Mouse (Mus musculus): ENCODE data around the gene Ifna2.

The Ifna2 gene

GRCm38 (mm10) chr4:88683812-88684211 lies at the start of gene Ifna2:
Gene Ifna2, minus strand, starts transcription at chr4:88683912.
- in situ Hi-C loops (cut with MboI; ENCODE audit: unreplicated experiment in 2 of 2), result loop anchor here (25.0 kb wide), 1 partner anchor 128 kb away; the partner anchor contains the start of genes Gm13287 (in 2 of the 2), Gm13288 (in 2 of the 2), Ifna11 (in 2 of the 2) and Ifna7 (in 2 of the 2)

DNA sequence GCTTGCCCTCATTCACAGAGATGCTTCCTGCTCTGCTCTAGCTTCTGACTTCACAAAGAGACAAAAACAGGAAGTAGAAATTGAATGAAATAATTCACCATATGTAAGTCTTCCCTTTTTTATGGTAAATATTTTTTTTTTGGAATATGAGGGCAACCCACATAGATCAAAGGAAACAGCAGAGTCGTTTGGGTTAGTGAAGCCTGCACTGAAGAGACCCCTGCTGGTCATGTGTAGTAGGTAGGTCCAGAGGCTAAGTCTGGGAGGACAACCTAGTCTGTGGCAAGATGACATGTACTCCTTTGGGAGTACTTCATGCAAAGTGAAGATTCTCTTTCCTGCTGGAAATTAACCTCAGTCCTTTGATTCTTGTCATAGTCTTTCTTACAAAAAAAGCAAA lies 43.6 kb upstream of the Ifna2 start:
- in situ Hi-C loops (cut with MboI; ENCODE audit: unreplicated experiment in 2 of 2), result loop anchor here (5.0 kb wide), 2 partner anchors 35 to 40 kb away; partner anchors contain the start of gene Ifnab (in 1 of the 2)

GRCm38 (mm10) chr4:88726727-88727126 lies 43.0 kb upstream of the Ifna2 start:
- in situ Hi-C loops (cut with MboI; ENCODE audit: unreplicated experiment in 2 of 2), result loop anchor here (5.0 kb wide), 2 partner anchors 34 to 39 kb away; partner anchors contain the start of gene Ifnab (in 1 of the 2)

DNA sequence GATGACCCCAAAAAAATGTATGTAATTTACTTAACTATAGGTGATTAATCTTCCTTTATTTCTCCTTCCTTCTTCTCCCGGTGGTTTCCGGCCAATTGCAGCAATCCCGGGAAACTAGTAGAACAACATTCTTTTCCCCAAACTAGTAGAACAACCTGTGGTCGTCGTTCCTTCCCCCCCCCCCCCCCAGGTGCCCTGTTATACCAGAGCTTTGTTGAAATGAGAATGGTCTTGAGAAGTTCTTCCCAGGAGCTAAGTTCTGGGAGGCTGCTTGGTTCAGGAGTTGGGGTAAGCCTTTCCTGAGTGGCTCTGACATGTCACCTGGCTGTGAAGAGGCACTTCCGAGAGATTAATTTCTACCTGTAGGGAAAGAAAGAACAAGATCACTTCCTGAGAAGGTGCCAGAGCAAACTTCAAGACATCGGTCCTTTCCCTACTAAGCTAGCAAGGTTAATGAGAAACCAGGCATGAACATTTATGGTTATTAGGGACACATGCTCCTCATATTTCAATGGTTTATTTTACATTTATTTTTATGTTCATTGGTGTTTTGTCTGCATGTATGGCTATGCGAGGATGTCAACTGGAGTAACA lies 39.9 kb upstream of the Ifna2 start:
- in situ Hi-C loops (cut with MboI; ENCODE audit: unreplicated experiment in 2 of 2), result loop anchor here in 1 of 2 experiments (25.0 kb wide), 3 partner anchors 414 to 789 kb away; partner anchors contain the start of genes Cdkn2a and Mtap

DNA sequence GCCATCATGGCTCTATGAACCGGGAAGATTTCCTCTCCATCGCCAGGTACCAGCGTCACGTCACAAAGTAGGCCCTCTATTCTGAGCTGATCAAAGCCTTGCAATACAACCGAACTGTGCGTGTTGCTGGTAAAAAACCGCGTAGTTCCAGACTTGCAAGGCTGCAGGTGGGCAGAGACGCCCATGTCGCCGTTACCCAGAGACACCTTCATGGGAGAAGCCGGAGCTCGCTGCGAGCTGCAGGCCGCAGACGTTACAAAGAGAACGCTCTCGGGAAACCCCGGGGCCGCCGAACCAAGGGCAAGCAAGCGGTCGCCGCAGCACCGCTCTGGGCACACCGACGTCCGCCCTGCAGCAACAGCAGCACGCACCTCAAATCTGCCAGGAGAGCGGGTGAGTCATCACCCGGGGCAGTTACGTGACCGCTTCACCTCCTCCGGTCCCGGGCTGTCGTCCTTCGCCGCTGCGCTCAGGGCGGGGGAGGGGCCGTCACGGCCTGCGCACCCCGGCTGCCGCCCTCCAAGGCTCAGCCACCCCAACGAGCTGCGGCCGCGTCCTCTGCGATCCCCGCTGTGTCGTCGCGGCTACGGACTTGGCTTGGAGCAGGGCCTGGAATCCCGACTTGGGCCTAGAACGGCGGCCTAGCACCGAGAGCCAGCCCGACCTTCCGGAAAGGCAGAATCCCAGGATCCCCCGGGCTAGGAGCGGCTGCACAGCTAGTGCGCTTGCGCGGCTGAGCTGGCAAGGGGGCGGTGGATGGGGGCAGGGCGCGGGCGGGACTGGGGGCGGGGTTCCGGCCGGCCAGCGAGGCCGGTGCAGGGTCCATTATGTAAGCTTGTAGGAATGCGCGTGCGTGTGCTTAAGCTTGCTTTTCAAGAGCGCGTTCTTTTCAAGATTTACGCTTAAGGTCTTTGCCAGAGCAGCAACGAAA lies 38.3 kb upstream of the Ifna2 start, which contains the start of the genes Gm26566 and Klhl9:
Gene Gm26566, plus strand, starts transcription at position 15 of the 931 bp plus-strand sequence.
Gene Klhl9, minus strand, starts transcription at position 675 of the 931 bp plus-strand sequence.
- in situ Hi-C loops (cut with MboI; ENCODE audit: unreplicated experiment in 2 of 2), result loop anchor here in 1 of 2 experiments (25.0 kb wide), 3 partner anchors 415 to 790 kb away; partner anchors contain the start of genes Cdkn2a and Mtap

GRCm38 (mm10) chr4:88718715-88719114 lies 35.0 kb upstream of the Ifna2 start:
- in situ Hi-C loops (cut with MboI; ENCODE audit: unreplicated experiment in 2 of 2), result loop anchor here in 1 of 2 experiments (25.0 kb wide), 3 partner anchors 419 to 794 kb away; partner anchors contain the start of genes Cdkn2a and Mtap

DNA sequence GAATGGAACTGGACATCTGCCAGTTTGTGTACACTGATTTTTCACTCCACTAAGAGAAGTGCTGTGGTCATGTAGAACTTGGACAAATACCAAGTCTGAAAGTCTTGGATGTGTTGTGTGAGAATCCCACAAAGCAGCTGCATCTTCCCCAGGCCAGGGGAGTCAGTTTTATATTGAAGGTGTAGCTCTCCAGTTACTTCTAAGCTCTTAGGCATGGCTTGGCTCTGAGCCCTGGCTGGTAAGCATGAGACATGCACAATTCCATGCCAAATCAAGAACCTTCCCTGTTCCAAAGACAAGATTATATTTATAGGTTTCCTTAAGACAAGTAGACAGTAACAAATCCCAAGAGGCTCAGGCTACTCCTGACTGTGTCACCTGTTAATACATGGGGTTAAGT lies 31.3 kb upstream of the Ifna2 start:
- in situ Hi-C loops (cut with MboI; ENCODE audit: unreplicated experiment in 2 of 2), result loop anchor here in 1 of 2 experiments (25.0 kb wide), 3 partner anchors 422 to 797 kb away; partner anchors contain the start of genes Cdkn2a and Mtap

- in situ Hi-C loops (cut with MboI; ENCODE audit: unreplicated experiment in 2 of 2), result loop anchor here in 1 of 2 experiments (25.0 kb wide), 3 partner anchors 423 to 798 kb away; partner anchors contain the start of genes Cdkn2a and Mtap
Measured at GRCm38 (mm10) chr4:88714281-88714680, 30.6 kb upstream of the Ifna2 start.

DNA sequence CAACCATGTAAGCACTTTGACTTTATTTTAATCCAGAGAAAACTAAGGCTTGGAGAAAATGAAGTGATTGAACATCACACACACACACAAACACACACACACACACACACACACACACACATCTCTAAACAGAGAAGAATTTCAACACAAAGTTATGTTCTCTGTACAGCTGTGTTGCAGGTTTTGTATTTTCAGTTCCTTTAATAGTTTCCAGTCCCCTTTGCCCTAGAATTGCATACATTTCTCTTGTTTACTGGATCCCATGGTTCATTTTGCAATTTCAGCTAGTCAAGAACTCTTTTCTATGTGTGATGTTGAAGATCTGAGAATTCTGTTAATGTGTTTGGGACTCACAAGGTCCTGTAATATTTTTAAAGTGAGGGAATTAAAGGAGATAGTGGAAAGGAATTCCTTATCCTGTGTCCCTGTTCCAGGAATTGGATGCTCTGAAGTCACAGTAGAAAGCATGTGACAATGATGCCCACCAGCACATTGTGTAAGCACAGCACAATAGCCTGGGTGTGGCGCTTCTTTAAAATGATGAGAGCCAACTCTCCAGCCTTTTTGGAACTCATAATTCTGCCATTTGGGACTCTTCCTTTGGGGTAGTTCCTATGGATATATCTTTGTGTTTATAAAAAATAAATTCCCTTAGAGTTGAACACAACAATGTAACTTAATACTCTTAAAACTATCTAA lies 23.6 kb upstream of the Ifna2 start:
- in situ Hi-C loops (cut with MboI; ENCODE audit: unreplicated experiment in 2 of 2), result loop anchor here (10.0 to 25.0 kb wide), 4 partner anchors 158 to 805 kb away; partner anchors contain the start of genes Cdkn2a (in 1 of the 2) and Mtap (in 1 of the 2)

DNA sequence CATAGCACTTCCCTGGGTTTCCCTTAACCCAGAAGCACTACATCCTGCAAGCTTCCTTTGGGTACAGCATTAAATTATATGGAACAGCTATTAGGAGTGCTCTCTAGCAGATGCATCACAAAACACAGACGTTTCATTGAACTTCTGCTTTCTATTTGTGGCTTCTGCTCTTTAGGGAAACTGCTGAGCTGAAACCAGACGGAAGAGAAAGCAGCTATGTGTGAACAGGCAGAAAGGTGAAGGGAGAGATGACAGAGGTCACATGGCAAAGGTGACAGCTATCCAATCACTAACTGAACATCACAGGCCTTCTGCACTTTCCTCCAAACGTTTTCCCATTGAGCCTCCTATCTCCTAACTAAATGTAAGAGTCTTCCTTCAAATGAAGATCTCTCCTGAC lies 22.2 kb upstream of the Ifna2 start:
- in situ Hi-C loops (cut with MboI; ENCODE audit: unreplicated experiment in 2 of 2), result loop anchor here (10.0 to 25.0 kb wide), 4 partner anchors 159 to 806 kb away; partner anchors contain the start of genes Cdkn2a (in 1 of the 2) and Mtap (in 1 of the 2)

GRCm38 (mm10) chr4:88699301-88699700 lies 15.6 kb upstream of the Ifna2 start:
- in situ Hi-C loops (cut with MboI; ENCODE audit: unreplicated experiment in 2 of 2), result loop anchor here (25.0 kb wide), 1 partner anchor 113 kb away; the partner anchor contains the start of genes Gm13287 (in 2 of the 2), Gm13288 (in 2 of the 2), Ifna11 (in 2 of the 2) and Ifna7 (in 2 of the 2)

DNA sequence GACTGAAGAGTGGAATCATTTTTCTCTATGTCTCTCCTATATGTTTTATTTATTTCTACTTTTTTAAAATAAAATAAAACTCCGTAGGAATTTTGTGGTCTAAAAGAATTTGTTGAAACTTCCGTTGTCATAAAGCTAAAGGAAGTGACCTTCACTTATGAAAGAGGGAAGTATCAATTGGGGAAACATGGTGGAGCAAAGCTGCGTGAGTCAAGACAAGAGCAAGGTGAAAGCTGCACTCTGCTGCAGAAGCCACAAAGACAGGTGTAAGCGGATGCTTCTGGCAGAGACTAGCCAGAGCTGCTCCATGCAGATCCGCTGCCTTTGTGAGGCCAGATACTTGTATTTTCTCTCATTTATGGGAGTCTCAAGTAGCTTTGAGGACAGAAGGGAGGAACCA lies 15.1 kb upstream of the Ifna2 start:
- in situ Hi-C loops (cut with MboI; ENCODE audit: unreplicated experiment in 2 of 2), result loop anchor here (25.0 kb wide), 1 partner anchor 114 kb away; the partner anchor contains the start of genes Gm13287 (in 2 of the 2), Gm13288 (in 2 of the 2), Ifna11 (in 2 of the 2) and Ifna7 (in 2 of the 2)

DNA sequence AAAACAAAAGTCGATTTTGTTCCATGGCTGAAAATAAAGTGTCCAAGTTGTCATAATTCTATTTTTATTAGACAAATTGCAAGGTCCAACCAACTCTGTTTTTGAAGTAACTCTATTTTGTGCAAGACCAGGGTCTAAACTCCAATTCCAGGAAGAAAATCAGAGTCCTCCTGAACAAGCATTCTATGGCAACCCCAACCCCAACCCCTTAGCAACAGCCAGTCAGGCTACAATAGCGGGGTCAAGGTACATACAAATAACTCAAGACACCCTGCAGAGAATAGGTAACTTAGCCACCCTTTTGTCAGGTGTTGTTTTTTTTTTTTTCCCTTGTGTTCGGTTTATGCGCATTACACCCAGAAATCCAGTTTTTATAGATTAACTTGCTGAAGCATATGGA lies 14.0 kb upstream of the Ifna2 start:
- in situ Hi-C loops (cut with MboI; ENCODE audit: unreplicated experiment in 2 of 2), result loop anchor here (25.0 kb wide), 1 partner anchor 115 kb away; the partner anchor contains the start of genes Gm13287 (in 2 of the 2), Gm13288 (in 2 of the 2), Ifna11 (in 2 of the 2) and Ifna7 (in 2 of the 2)

- in situ Hi-C loops (cut with MboI; ENCODE audit: unreplicated experiment in 2 of 2), result loop anchor here (25.0 kb wide), 1 partner anchor 115 kb away; the partner anchor contains the start of genes Gm13287 (in 2 of the 2), Gm13288 (in 2 of the 2), Ifna11 (in 2 of the 2) and Ifna7 (in 2 of the 2)
Measured at GRCm38 (mm10) chr4:88697108-88697507, 13.4 kb upstream of the Ifna2 start.

DNA sequence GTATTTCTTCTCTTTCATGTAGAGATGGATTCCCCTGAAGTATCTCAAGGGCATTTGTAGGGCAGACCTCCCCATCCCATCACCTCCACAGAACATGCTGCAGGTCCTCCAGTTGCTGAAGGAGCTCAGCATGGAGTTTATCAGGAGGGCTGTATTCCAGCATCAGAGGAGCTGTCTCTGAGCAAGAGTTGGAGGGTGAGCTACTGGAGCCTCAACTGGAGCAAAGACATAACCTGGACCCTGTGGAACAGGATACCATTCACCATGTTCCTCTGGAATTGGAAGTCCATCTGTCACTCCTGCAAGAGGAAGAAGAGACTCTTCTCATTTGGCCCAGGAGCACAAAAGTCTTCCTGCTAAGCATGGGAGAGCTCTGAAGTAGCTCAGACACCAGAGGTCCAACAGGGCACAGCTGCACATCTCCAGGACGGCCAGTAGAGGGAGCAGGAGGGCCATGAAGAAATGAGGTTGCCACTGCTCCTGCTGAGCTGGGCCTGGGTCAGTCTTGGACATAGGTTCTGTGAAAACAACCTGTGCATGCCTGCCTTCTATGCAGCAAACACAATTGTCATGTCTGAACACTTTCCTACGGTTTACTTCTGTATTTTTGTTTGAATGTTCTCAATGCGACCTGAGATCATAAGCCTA lies 12.6 kb upstream of the Ifna2 start:
- in situ Hi-C loops (cut with MboI; ENCODE audit: unreplicated experiment in 2 of 2), result loop anchor here (25.0 kb wide), 1 partner anchor 116 kb away; the partner anchor contains the start of genes Gm13287 (in 2 of the 2), Gm13288 (in 2 of the 2), Ifna11 (in 2 of the 2) and Ifna7 (in 2 of the 2)

DNA sequence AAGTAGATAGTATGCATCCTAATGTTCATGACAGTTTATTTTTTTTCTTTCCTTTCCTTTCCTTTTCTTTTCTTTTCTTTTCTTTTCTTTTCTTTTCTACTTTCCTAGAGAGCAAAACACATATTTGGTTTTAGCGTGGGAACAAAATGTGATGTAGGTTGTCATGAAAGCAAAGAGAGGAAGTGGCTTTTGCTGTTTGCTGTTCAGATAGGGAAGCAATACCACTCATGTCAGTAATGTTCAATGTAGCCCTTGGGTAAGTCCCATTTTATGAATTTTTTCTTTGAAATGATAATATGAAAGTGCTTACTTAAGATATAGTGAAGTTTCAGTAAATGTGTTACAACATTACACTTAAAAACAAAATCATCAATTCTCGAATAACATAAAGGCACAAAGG lies 9.7 kb upstream of the Ifna2 start:
- in situ Hi-C loops (cut with MboI; ENCODE audit: unreplicated experiment in 2 of 2), result loop anchor here (5.0 to 25.0 kb wide), 2 partner anchors 34 to 119 kb away; partner anchors contain the start of genes Gm13287 (in 2 of the 2), Gm13288 (in 2 of the 2), Ifna11 (in 2 of the 2) and Ifna7 (in 2 of the 2)

GRCm38 (mm10) chr4:88692537-88692936 lies 8.8 kb upstream of the Ifna2 start:
- in situ Hi-C loops (cut with MboI; ENCODE audit: unreplicated experiment in 2 of 2), result loop anchor here (5.0 to 25.0 kb wide), 2 partner anchors 35 to 120 kb away; partner anchors contain the start of genes Gm13287 (in 2 of the 2), Gm13288 (in 2 of the 2), Ifna11 (in 2 of the 2) and Ifna7 (in 2 of the 2)

GRCm38 (mm10) chr4:88691259-88691658 lies 7.5 kb upstream of the Ifna2 start, which contains the start of gene Ifnab:
Gene Ifnab, minus strand, starts transcription at chr4:88691359.
- in situ Hi-C loops (cut with MboI; ENCODE audit: unreplicated experiment in 2 of 2), result loop anchor here (5.0 to 25.0 kb wide), 2 partner anchors 36 to 121 kb away; partner anchors contain the start of genes Gm13287 (in 2 of the 2), Gm13288 (in 2 of the 2), Ifna11 (in 2 of the 2) and Ifna7 (in 2 of the 2)

Data from v-Abl transformed pro-B cells (cell line).